Mouse (Mus musculus) intestine, postnatal 0 days (tissue): ENCODE measurements at regions not wholly inside any gene's neighbourhood (a gene's known extent, or its start where the extent isn't known, plus 50 kb on each side); places are given as distances from the start of the nearest gene placed in this dataset.
"Not testable (repeated sequence)": the region's sequence is repeated elsewhere in the genome, so short reads cannot be mapped to it uniquely, and the experiment has no call there.

Experiments
- ATAC-seq: fragments of 200-750 bp; cut with Nextera tagmentation; 2 replicates; pipeline ENCODE4 v1.8.0; 2017; ENCODE audit warnings: mild to moderate bottlenecking, moderate TSS enrichment, moderate library complexity
- H3K27ac ChIP-seq: fragments of 300-500 bp; sonication (generic); 2 replicates; pipeline ENCODE4 v1.5.1; 2014; ENCODE audit warnings: mild to moderate bottlenecking, low read depth, low read length, moderate library complexity
- H3K27me3 ChIP-seq: fragments of 300-500 bp; sonication (generic); replicated peaks from 2 replicates; pipeline ENCODE4 v1.6.1; 2014; ENCODE audit warnings: low read length, mixed read lengths; ENCODE audit not compliant: control insufficient read depth, insufficient read depth
- H3K36me3 ChIP-seq: fragments of 300-500 bp; sonication (generic); 2 replicates; pipeline ENCODE4 v1.6.1; 2014; ENCODE audit warnings: mild to moderate bottlenecking, moderate library complexity; ENCODE audit not compliant: control insufficient read depth, insufficient read depth
- H3K4me1 ChIP-seq: fragments of 300-500 bp; sonication (generic); replicated peaks from 2 replicates; pipeline ENCODE4 v1.6.1; 2014; ENCODE audit warnings: antibody characterized with exemption, low read length, mixed read lengths; ENCODE audit not compliant: control insufficient read depth, insufficient read depth
- H3K4me2 ChIP-seq: fragments of 300-500 bp; sonication (generic); replicated peaks from 2 replicates; pipeline ENCODE4 v1.6.1; 2014; ENCODE audit warnings: low read depth, mild to moderate bottlenecking, moderate library complexity
- H3K4me3 ChIP-seq: fragments of 300-500 bp; sonication (generic); 2 replicates; pipeline ENCODE4 v1.5.1; 2014; ENCODE audit warnings: low read depth, low read length
- H3K9ac ChIP-seq: fragments of 300-500 bp; sonication (generic); 2 replicates; pipeline ENCODE4 v1.6.1; 2014; ENCODE audit warnings: mild to moderate bottlenecking, low read depth, low read length
- H3K9me3 ChIP-seq: fragments of 300-500 bp; sonication (generic); 2 replicates; pipeline ENCODE4 v1.6.1; 2016; ENCODE audit warnings: mixed run types; ENCODE audit not compliant: control insufficient read depth
- CTCF ChIP-seq: sonication (generic); IDR thresholded peaks from 2 replicates; pipeline ENCODE4 v1.5.1; 2016; ENCODE audit warnings: low read depth, mild to moderate bottlenecking, control low read depth, antibody characterized with exemption, moderate library complexity
- WGBS: fragments of 180-500 bp; shearing (Covaris S2); extraction: QIAGEN DNeasy Blood & Tissue Kit; methylation state at CpG from one replicate; pipeline ENCODE4 v1.1.7; 2014; 5-methylcytosine and 5-hydroxymethylcytosine counted together

DNA sequence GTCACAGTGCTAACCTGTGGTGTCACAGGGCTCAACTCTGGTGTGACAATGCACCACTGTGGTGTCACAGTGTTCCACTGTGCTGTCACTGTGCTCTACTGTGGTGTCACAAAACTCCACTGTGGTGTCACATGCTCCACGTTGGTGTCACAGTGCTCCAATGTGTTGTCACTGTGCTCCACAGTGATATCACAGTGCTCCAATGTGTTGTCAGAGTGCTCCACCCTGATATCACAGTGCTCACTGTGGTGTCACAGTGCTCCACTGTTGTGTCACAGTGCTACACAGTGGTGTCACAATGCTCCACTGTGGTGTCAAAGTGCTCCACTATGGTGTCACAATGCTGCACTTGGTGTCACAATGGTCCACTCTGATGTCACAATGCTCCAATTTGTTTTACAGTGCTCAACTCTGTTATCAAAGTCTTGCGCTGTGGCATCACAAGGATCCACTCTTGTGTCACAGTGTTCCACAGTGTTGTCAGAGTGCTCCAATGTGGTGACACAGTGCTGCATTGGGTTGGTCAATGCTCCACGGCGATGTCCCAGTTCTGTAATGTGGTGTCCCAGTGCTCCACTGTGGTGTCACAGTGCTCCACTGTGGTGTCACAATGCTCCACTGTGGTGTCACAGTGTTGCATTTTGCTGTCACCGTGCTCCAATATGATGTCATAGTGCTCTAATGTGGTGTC, 92.4 kb upstream of the Scaf8 start:
- no peak overlapping the region for H3K4me2 ChIP-seq
- no peak overlapping the region for H3K9ac ChIP-seq
- H3K9me3 ChIP-seq: no peaks in the 10 kb centered on the region
- no peak overlapping the region for H3K4me3 ChIP-seq
- no peak overlapping the region for H3K27ac ChIP-seq
- no peaks in the 10 kb centered on the region for H3K4me1 ChIP-seq
- no peaks in the 10 kb centered on the region for H3K36me3 ChIP-seq
- peak; percentile 42; the same call in 1 of the 2 replicates for ATAC-seq
- H3K27me3 ChIP-seq: no peaks in the 10 kb centered on the region
- 86% methylated on average over 4 of the region's 5 CpGs for WGBS
- TF ChIP-seq CTCF: no peak

DNA sequence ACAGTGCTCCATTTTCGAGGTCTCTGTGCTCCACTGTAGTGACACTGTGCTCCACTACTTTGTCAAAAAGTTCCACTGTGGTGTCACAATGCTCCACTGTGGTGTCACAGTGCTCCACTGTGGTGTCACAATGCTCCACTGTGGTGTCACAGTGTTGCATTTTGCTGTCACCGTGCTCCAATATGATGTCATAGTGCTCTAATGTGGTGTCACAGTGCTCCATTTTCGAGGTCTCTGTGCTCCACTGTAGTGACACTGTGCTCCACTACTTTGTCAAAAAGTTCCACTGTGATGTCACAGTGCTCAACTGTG, 91.9 kb upstream of the Scaf8 start:
- H3K27me3 ChIP-seq, H3K4me3 ChIP-seq, ATAC-seq, H3K4me1 ChIP-seq, H3K36me3 ChIP-seq, H3K9ac ChIP-seq, H3K9me3 ChIP-seq, H3K27ac ChIP-seq, H3K4me2 ChIP-seq: not testable (repeated sequence)
- WGBS: 46% methylated on average over 3 of the region's 3 CpGs

DNA sequence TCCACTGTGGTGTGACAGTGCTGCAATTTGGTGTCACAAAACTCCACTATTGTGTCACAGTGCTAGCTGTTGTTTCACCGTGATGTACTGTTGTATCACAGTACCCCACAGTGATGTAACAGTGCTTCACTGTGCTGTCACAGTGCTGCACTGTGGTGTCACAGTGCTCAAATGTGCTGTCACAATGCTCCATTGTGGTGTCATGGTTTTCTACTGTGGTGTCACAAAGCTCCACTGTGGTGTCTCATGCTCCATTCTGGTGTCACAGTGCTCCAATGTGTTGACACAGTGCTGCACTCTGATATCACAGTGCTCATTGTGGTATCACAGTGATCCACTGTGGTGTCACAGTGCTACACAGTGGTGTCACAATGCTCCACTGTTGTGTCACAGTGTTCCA, 91.3 kb upstream of the Scaf8 start:
- Histone ChIP-seq H3K9me3 (no peaks in the 10 kb centered on the region), H3K4me1 (no peaks in the 10 kb centered on the region), H3K9ac (no peak overlapping the region), H3K36me3 (no peaks in the 10 kb centered on the region), H3K27me3 (no peaks in the 10 kb centered on the region), H3K4me3 (no peak overlapping the region), H3K4me2 (no peak overlapping the region), H3K27ac (no peak overlapping the region)
- 93% methylated on average over 1 of the region's 1 CpGs for whole genome bisulfite sequencing
- ATAC-seq: no peak
- TF ChIP-seq CTCF: no peak

DNA sequence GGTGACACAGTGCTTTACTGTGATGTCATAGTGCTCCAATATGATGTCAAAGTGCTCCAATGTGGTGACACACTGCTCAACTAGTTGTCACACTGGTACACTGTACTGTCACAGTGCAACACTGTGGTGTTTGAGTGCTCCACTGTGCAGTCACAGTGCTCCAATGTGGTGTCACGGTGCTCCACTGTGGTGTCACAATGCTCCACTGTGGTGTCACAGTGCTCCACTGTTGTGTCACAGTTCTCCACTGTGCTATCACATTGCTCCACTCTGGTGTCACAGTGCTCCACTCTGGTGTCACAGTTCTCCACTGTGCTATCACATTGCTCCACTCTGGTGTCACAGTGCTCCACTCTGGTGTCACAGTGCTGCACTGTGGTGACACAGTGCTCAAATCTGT, 87.9 kb upstream of the Scaf8 start:
- not testable (repeated sequence) for H3K9ac ChIP-seq, ATAC-seq, H3K4me2 ChIP-seq, H3K27ac ChIP-seq, H3K36me3 ChIP-seq, H3K4me3 ChIP-seq, H3K9me3 ChIP-seq, H3K4me1 ChIP-seq, H3K27me3 ChIP-seq
- whole genome bisulfite sequencing: 53% methylated on average over 1 of the region's 1 CpGs

DNA sequence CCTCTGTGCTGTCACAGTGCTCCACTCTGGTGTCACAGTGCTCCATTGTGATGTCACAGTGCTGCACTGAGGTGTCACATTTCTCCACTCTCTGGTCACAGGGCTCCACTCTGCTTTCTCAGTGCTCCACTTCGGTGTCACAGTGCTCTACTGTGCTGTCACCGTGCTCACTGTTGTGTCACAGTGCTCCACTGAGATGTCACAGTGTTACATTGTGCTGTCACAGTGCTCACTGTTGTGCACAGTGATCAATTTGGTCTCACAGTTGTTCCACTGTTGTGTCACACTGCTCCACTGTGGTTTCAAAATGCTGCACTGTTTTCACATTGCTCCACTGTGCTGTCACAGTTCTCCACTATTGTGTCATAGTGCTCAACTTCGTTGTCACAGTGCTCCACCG, 87.4 kb upstream of the Scaf8 start:
- Histone ChIP-seq H3K4me2 (no peak overlapping the region), H3K27ac (no peak overlapping the region), H3K27me3 (no peaks in the 10 kb centered on the region), H3K9ac (no peak overlapping the region), H3K9me3 (no peaks in the 10 kb centered on the region), H3K4me3 (no peak overlapping the region), H3K36me3 (no peaks in the 10 kb centered on the region), H3K4me1 (no peaks in the 10 kb centered on the region)
- no peak for ATAC-seq
- TF ChIP-seq CTCF: no peak
- 76% methylated on average over 4 of the region's 4 CpGs for WGBS

DNA sequence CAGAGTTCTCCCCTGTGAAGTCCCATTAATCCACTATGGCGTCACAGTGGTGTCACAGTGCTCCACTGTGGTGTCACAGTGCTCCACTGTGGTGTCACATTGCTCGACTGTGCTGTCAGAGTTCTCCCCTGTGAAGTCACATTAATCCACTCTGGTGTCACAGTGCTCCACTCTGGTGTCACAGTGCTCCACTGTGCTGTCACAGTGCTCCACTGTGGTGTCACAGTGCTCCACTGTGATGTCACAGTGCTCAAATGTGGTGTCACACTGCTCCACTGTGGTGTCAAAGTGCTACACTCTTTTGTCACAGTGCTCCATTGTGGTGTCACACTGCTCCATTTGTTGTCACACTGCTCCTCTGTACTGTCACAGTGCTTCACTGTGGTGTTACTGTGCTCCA, 85.0 kb upstream of the Scaf8 start:
- not testable (repeated sequence) for H3K27me3 ChIP-seq, H3K27ac ChIP-seq, H3K4me3 ChIP-seq, H3K36me3 ChIP-seq, H3K4me2 ChIP-seq, H3K4me1 ChIP-seq, H3K9me3 ChIP-seq, H3K9ac ChIP-seq
- WGBS: 54% methylated on average over 2 of the region's 2 CpGs
- peak; percentile 63 for ATAC-seq

DNA sequence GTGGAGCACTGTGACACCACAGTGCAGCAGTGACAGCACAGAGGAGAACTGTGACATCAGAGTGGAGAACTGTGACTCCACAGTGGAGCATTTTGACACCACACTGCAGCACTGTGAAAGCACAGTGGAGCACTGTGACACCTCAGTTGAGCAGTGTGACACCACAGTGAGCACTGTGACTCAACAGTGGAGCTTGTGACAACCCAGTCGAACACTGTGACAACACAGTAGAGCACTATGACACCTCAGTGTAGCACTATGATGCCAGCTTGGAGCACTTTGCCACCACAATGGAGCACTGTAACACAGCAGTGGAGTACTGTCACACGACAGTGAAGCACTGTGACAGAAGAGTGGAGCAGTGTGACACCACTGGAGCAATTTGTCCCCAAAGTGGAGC, 79.7 kb upstream of the Scaf8 start:
- Histone ChIP-seq H3K36me3 (no peaks in the 10 kb centered on the region), H3K9ac (no peak overlapping the region), H3K27ac (no peak overlapping the region), H3K4me3 (no peak overlapping the region), H3K9me3 (no peaks in the 10 kb centered on the region), H3K4me2 (no peak overlapping the region), H3K27me3 (no peaks in the 10 kb centered on the region), H3K4me1 (no peaks in the 10 kb centered on the region)
- ATAC-seq: no peak
- WGBS: 59% methylated on average over 2 of the region's 2 CpGs
- TF ChIP-seq CTCF: no peak
